Mouse (Mus musculus): Measurements from ENCODE around the gene Btbd7. TPM values are rescaled to one million over a fixed set of nuclear protein-coding genes. Genes with fewer than 3 reads are reported as not detected.

Btbd7 gene
- polyA plus RNA-seq, 1 experiment from 2014 or later: 18.1 TPM

- Histone ChIP-seq H3K9me3 (ENCODE audit: control insufficient read depth, low read length) (no peaks in the 10 kb centered on the region), H3K4me3 (ENCODE audit: low read length) (no peak overlapping the region), H3K4me1 (replicated peaks; ENCODE audit: control insufficient read depth, insufficient read depth, low read length) (no peaks in the 10 kb centered on the region), H3K9ac (ENCODE audit: low read length) (no peak overlapping the region), H3K27ac (ENCODE audit: low read length) (no peak overlapping the region), H3K27me3 (ENCODE audit: control insufficient read depth, insufficient read depth, low read depth, low read length) (no peaks in the 10 kb centered on the region), H3K4me2 (ENCODE audit: low read depth, low read length) (no peak overlapping the region), H3K36me3 (ENCODE audit: control insufficient read depth, insufficient read depth, low read length) (no peaks in the 10 kb centered on the region)
- WGBS: 65% methylated on average over 1 of the region's 1 CpGs
- ATAC-seq (ENCODE audit: low read depth): no peak
Observed at GRCm38 (mm10) chr12:102870527-102870926, 7.7 kb downstream of the Btbd7 start.

GRCm38 (mm10) chr12:102869802-102870201 is 8.5 kb downstream of the Btbd7 start:
- H3K36me3 ChIP-seq (ENCODE audit: control insufficient read depth, insufficient read depth, low read length): no peaks in the 10 kb centered on the region
- no peak for ATAC-seq (ENCODE audit: low read depth)
- H3K4me1 ChIP-seq (replicated peaks; ENCODE audit: control insufficient read depth, insufficient read depth, low read length): no peaks in the 10 kb centered on the region
- WGBS: 77% methylated on average over 2 of the region's 2 CpGs
- no peak overlapping the region for H3K9ac ChIP-seq (ENCODE audit: low read length)
- no peaks in the 10 kb centered on the region for H3K9me3 ChIP-seq (ENCODE audit: control insufficient read depth, low read length)
- no peak overlapping the region for H3K4me3 ChIP-seq (ENCODE audit: low read length)
- no peak overlapping the region for H3K4me2 ChIP-seq (ENCODE audit: low read depth, low read length)
- no peak overlapping the region for H3K27ac ChIP-seq (ENCODE audit: low read length)
- no peaks in the 10 kb centered on the region for H3K27me3 ChIP-seq (ENCODE audit: control insufficient read depth, insufficient read depth, low read depth, low read length)

GRCm38 (mm10) chr12:102860806-102861205 is 17.5 kb downstream of the Btbd7 start:
- no peak overlapping the region for H3K27ac ChIP-seq (ENCODE audit: low read length)
- no peak overlapping the region for H3K4me2 ChIP-seq (ENCODE audit: low read depth, low read length)
- no peaks in the 10 kb centered on the region for H3K36me3 ChIP-seq (ENCODE audit: control insufficient read depth, insufficient read depth, low read length)
- H3K9ac ChIP-seq (ENCODE audit: low read length): no peak overlapping the region
- ATAC-seq (ENCODE audit: low read depth): no peak
- no peak overlapping the region for H3K4me3 ChIP-seq (ENCODE audit: low read length)
- no peaks in the 10 kb centered on the region for H3K9me3 ChIP-seq (ENCODE audit: control insufficient read depth, low read length)
- no peaks in the 10 kb centered on the region for H3K27me3 ChIP-seq (ENCODE audit: control insufficient read depth, insufficient read depth, low read depth, low read length)
- H3K4me1 ChIP-seq (replicated peaks; ENCODE audit: control insufficient read depth, insufficient read depth, low read length): no peaks in the 10 kb centered on the region

- no peak overlapping the region for H3K9ac ChIP-seq (ENCODE audit: low read length)
- no peak overlapping the region for H3K4me3 ChIP-seq (ENCODE audit: low read length)
- no peaks in the 10 kb centered on the region for H3K9me3 ChIP-seq (ENCODE audit: control insufficient read depth, low read length)
- H3K27ac ChIP-seq (ENCODE audit: low read length): no peak overlapping the region
- H3K36me3 ChIP-seq (ENCODE audit: control insufficient read depth, insufficient read depth, low read length): 0 out of 2 replicates have a peak, but pooled peaks cover 3% of the 10 kb centered on the region
- H3K4me2 ChIP-seq (ENCODE audit: low read depth, low read length): no peak overlapping the region
- no peak for ATAC-seq (ENCODE audit: low read depth)
- no peaks in the 10 kb centered on the region for H3K4me1 ChIP-seq (replicated peaks; ENCODE audit: control insufficient read depth, insufficient read depth, low read length)
- WGBS: 95% methylated on average over 9 of the region's 9 CpGs
- H3K27me3 ChIP-seq (ENCODE audit: control insufficient read depth, insufficient read depth, low read depth, low read length): no peaks in the 10 kb centered on the region
Observed at GRCm38 (mm10) chr12:102838271-102838670, 40.0 kb downstream of the Btbd7 start.

GRCm38 (mm10) chr12:102832746-102833300 is 45.4 kb downstream of the Btbd7 start:
- H3K9me3 ChIP-seq (ENCODE audit: control insufficient read depth, low read length): no peaks in the 10 kb centered on the region
- H3K4me3 ChIP-seq (ENCODE audit: low read length): no peak overlapping the region
- no peak overlapping the region for H3K9ac ChIP-seq (ENCODE audit: low read length)
- H3K4me1 ChIP-seq (replicated peaks; ENCODE audit: control insufficient read depth, insufficient read depth, low read length): 0 out of 2 replicates have a peak, but pooled peaks cover 4% of the 10 kb centered on the region
- H3K36me3 ChIP-seq (ENCODE audit: control insufficient read depth, insufficient read depth, low read length): no peaks in the 10 kb centered on the region
- no peak overlapping the region for H3K4me2 ChIP-seq (ENCODE audit: low read depth, low read length)
- peak overlapping the region; percentile 61 for H3K27ac ChIP-seq (ENCODE audit: low read length)
- ATAC-seq (ENCODE audit: low read depth): peak; percentile 72
- H3K27me3 ChIP-seq (ENCODE audit: control insufficient read depth, insufficient read depth, low read depth, low read length): no peaks in the 10 kb centered on the region
- WGBS: 58% methylated on average over 1 of the region's 1 CpGs

- Histone ChIP-seq H3K27me3 (ENCODE audit: control insufficient read depth, insufficient read depth, low read depth, low read length) (no peaks in the 10 kb centered on the region), H3K27ac (ENCODE audit: low read length) (no peak overlapping the region), H3K9me3 (ENCODE audit: control insufficient read depth, low read length) (no peaks in the 10 kb centered on the region), H3K9ac (ENCODE audit: low read length) (no peak overlapping the region), H3K4me1 (replicated peaks; ENCODE audit: control insufficient read depth, insufficient read depth, low read length) (0 out of 2 replicates have a peak, but pooled peaks cover 4% of the 10 kb centered on the region), H3K4me3 (ENCODE audit: low read length) (no peak overlapping the region), H3K4me2 (ENCODE audit: low read depth, low read length) (no peak overlapping the region), H3K36me3 (ENCODE audit: control insufficient read depth, insufficient read depth, low read length) (no peaks in the 10 kb centered on the region)
- no peak for ATAC-seq (ENCODE audit: low read depth)
- 67% methylated on average over 1 of the region's 1 CpGs for WGBS
Observed at GRCm38 (mm10) chr12:102831888-102832287, 46.4 kb downstream of the Btbd7 start.

- 0 out of 2 replicates have a peak, but pooled peaks cover 2% of the 10 kb centered on the region for H3K4me1 ChIP-seq (replicated peaks; ENCODE audit: control insufficient read depth, insufficient read depth, low read length)
- no peak overlapping the region for H3K4me2 ChIP-seq (ENCODE audit: low read depth, low read length)
- no peaks in the 10 kb centered on the region for H3K36me3 ChIP-seq (ENCODE audit: control insufficient read depth, insufficient read depth, low read length)
- no peaks in the 10 kb centered on the region for H3K27me3 ChIP-seq (ENCODE audit: control insufficient read depth, insufficient read depth, low read depth, low read length)
- no peak overlapping the region for H3K9ac ChIP-seq (ENCODE audit: low read length)
- H3K4me3 ChIP-seq (ENCODE audit: low read length): no peak overlapping the region
- ATAC-seq (ENCODE audit: low read depth): no peak
- no peak overlapping the region for H3K27ac ChIP-seq (ENCODE audit: low read length)
- no peaks in the 10 kb centered on the region for H3K9me3 ChIP-seq (ENCODE audit: control insufficient read depth, low read length)
- WGBS: 83% methylated on average over 1 of the region's 1 CpGs
Observed at GRCm38 (mm10) chr12:102827119-102827518, 51.2 kb downstream of the Btbd7 start.

- WGBS: 93% methylated on average over 1 of the region's 1 CpGs
- H3K36me3 ChIP-seq (ENCODE audit: control insufficient read depth, insufficient read depth, low read length): no peaks in the 10 kb centered on the region
- no peak overlapping the region for H3K4me2 ChIP-seq (ENCODE audit: low read depth, low read length)
- H3K4me3 ChIP-seq (ENCODE audit: low read length): no peak overlapping the region
- H3K4me1 ChIP-seq (replicated peaks; ENCODE audit: control insufficient read depth, insufficient read depth, low read length): no peaks in the 10 kb centered on the region
- no peaks in the 10 kb centered on the region for H3K9me3 ChIP-seq (ENCODE audit: control insufficient read depth, low read length)
- no peak overlapping the region for H3K27ac ChIP-seq (ENCODE audit: low read length)
- ATAC-seq (ENCODE audit: low read depth): no peak
- H3K27me3 ChIP-seq (ENCODE audit: control insufficient read depth, insufficient read depth, low read depth, low read length): no peaks in the 10 kb centered on the region
- H3K9ac ChIP-seq (ENCODE audit: low read length): no peak overlapping the region
Observed at GRCm38 (mm10) chr12:102826399-102826798, 51.9 kb downstream of the Btbd7 start.

- ATAC-seq (ENCODE audit: low read depth): no peak
- 77% methylated on average over 1 of the region's 1 CpGs for WGBS
- Histone ChIP-seq H3K9me3 (ENCODE audit: control insufficient read depth, low read length) (no peaks in the 10 kb centered on the region), H3K4me3 (ENCODE audit: low read length) (no peak overlapping the region), H3K4me2 (ENCODE audit: low read depth, low read length) (no peak overlapping the region), H3K36me3 (ENCODE audit: control insufficient read depth, insufficient read depth, low read length) (peaks cover 8% of the 10 kb centered on the region; the same call in 1 of the 2 replicates), H3K27ac (ENCODE audit: low read length) (no peak overlapping the region), H3K4me1 (replicated peaks; ENCODE audit: control insufficient read depth, insufficient read depth, low read length) (no peaks in the 10 kb centered on the region), H3K27me3 (ENCODE audit: control insufficient read depth, insufficient read depth, low read depth, low read length) (no peaks in the 10 kb centered on the region), H3K9ac (ENCODE audit: low read length) (no peak overlapping the region)
Observed at GRCm38 (mm10) chr12:102814858-102815257, 63.4 kb downstream of the Btbd7 start.

- no peaks in the 10 kb centered on the region for H3K9me3 ChIP-seq (ENCODE audit: control insufficient read depth, low read length)
- H3K4me2 ChIP-seq (ENCODE audit: low read depth, low read length): no peak overlapping the region
- no peak overlapping the region for H3K4me3 ChIP-seq (ENCODE audit: low read length)
- peaks cover 2% of the 10 kb centered on the region; the same call in 1 of the 2 replicates for H3K36me3 ChIP-seq (ENCODE audit: control insufficient read depth, insufficient read depth, low read length)
- no peaks in the 10 kb centered on the region for H3K4me1 ChIP-seq (replicated peaks; ENCODE audit: control insufficient read depth, insufficient read depth, low read length)
- no peak for ATAC-seq (ENCODE audit: low read depth)
- no peaks in the 10 kb centered on the region for H3K27me3 ChIP-seq (ENCODE audit: control insufficient read depth, insufficient read depth, low read depth, low read length)
- H3K27ac ChIP-seq (ENCODE audit: low read length): no peak overlapping the region
- 86% methylated on average over 2 of the region's 2 CpGs for WGBS
- H3K9ac ChIP-seq (ENCODE audit: low read length): no peak overlapping the region
Observed at GRCm38 (mm10) chr12:102799528-102799927, 78.7 kb downstream of the Btbd7 start.

Data from lung, embryonic 16.5 days (tissue).